Mouse (Mus musculus): ENCODE measurements around the gene Fbxo28. TPM values are rescaled to one million over a fixed set of nuclear protein-coding genes. Genes with fewer than 3 reads are reported as not detected.
A peak's percentile ranks its signal among the peaks of the same experiment; 100 is the strongest.

Gene Fbxo28
- total and polyA plus RNA-seq, 3 experiments: 16.3 to 72.5 (median 17.2) TPM

DNA sequence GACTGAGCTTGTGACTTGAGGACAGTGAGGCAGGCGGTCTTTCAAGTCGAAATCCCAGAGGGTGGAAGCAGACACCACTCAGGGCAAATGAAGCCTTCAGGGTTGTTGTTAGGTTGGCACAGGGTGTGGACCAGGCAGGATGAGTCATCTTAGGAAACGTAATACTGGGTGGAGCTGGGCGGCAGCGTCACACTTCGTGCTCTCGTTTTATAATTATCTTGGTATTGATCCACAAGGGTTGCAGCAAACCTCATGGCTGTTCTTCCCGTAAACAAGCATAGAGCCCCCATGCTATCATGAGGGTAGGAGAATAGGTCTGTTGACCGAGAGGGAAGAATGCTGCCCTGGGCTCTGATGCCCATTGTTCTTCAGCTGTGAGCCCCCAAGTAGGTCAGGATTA lies 41.7 kb upstream of the Fbxo28 start:
- DNase-seq (ENCODE audit: low read depth, low spot score): peak; percentile 20
- Histone ChIP-seq H3K9ac (ENCODE audit: control insufficient read depth, low read depth, low read length, poor library complexity, severe bottlenecking) (no peak overlapping the region), H3K4me3 (ENCODE audit: control insufficient read depth in 1 of 2, insufficient read depth in 1 of 2, low read depth in 2 of 2, low read length in 2 of 2) (no peak overlapping the region), H3K4me1 (ENCODE audit: control insufficient read depth in 1 of 2, insufficient read depth in 2 of 2, low read length in 2 of 2) (peaks cover 2 to 6% of the 10 kb centered on the region in 2 experiments; a peak in 2 of 4 replicates), H3K27me3 (ENCODE audit: control insufficient read depth in 1 of 2, insufficient read depth in 2 of 2, low read length in 2 of 2) (peaks cover 0 to 2% of the 10 kb centered on the region in 2 experiments; a peak in 2 of 4 replicates), H3K79me2 (ENCODE audit: control insufficient read depth, insufficient read depth, low read length, poor library complexity) (no peaks in the 10 kb centered on the region), H3K9me3 (replicated peaks; ENCODE audit: insufficient read depth, low read length) (no peaks in the 10 kb centered on the region), H3K27ac (ENCODE audit: control insufficient read depth, low read depth, low read length) (no peak overlapping the region), H3K36me3 (ENCODE audit: control insufficient read depth in 1 of 2, insufficient read depth in 2 of 2, low read length in 2 of 2) (peaks cover 0 to 1% of the 10 kb centered on the region in 2 experiments; a peak in 1 of 4 replicates)
- no peak for TF ChIP-seq UBTF (IDR thresholded peaks at IDR 0.05; ENCODE audit: borderline replicate concordance, insufficient read depth, low read depth, low read length)
- TF ChIP-seq MYB (IDR thresholded peaks at IDR 0.05; ENCODE audit: low read depth, low read length): no peak
- TF ChIP-seq GATA1 (IDR thresholded peaks at IDR 0.05; ENCODE audit: low read depth, low read length): no peak

DNA sequence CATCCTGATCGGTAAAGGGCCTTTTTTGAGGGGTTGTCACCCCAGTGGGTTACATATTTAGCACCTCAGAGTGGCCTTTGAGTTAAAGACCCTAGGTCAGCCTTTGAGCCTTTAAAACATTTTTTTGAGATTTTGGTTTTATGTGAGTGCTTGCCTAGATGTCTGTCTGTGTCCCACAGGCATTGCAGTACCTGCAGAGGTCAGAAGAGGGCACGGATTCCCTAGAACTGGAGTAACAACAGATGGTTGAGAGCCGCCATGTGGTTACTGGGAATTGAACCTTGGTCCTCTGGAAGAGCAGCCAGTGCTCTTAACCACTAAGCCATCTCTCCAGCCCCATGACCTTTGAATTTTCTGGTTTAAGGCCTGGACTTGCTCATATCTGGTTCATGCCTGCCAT lies 39.9 kb upstream of the Fbxo28 start:
- no peaks in the 10 kb centered on the region for H3K79me2 ChIP-seq (ENCODE audit: control insufficient read depth, insufficient read depth, low read length, poor library complexity)
- no peaks in the 10 kb centered on the region; a peak in 1 of 4 replicates for H3K27me3 ChIP-seq (ENCODE audit: control insufficient read depth in 1 of 2, insufficient read depth in 2 of 2, low read length in 2 of 2)
- peak; percentile 43 for DNase-seq (ENCODE audit: low read depth, low spot score)
- H3K36me3 ChIP-seq (ENCODE audit: control insufficient read depth in 1 of 2, insufficient read depth in 2 of 2, low read length in 2 of 2): peaks cover 0 to 2% of the 10 kb centered on the region in 2 experiments; a peak in 1 of 4 replicates
- no peaks in the 10 kb centered on the region for H3K9me3 ChIP-seq (replicated peaks; ENCODE audit: insufficient read depth, low read length)
- H3K27ac ChIP-seq (ENCODE audit: control insufficient read depth, low read depth, low read length): no peak overlapping the region
- no peak overlapping the region for H3K4me3 ChIP-seq (ENCODE audit: control insufficient read depth in 1 of 2, insufficient read depth in 1 of 2, low read depth in 2 of 2, low read length in 2 of 2)
- TF ChIP-seq GATA1 (IDR thresholded peaks at IDR 0.05; ENCODE audit: low read depth, low read length) (no peak), TBP (IDR thresholded peaks at IDR 0.05; ENCODE audit: low read depth, low read length) (no peak), MAFK (IDR thresholded peaks at IDR 0.05; ENCODE audit: borderline replicate concordance, low read depth, low read length) (no peak), MYC (IDR thresholded peaks at IDR 0.05; ENCODE audit: low read depth, low read length) (no peak), ZMIZ1 (IDR thresholded peaks at IDR 0.05; ENCODE audit: low read depth, low read length) (no peak), ZNF384 (IDR thresholded peaks at IDR 0.05; ENCODE audit: low read depth, low read length) (no peak), MYB (IDR thresholded peaks at IDR 0.05; ENCODE audit: low read depth, low read length) (no peak), ELF1 (IDR thresholded peaks at IDR 0.05; ENCODE audit: low read depth, low read length) (no peak), ZC3H11A (IDR thresholded peaks at IDR 0.05; ENCODE audit: low read depth, low read length) (0 out of 2 replicates have a peak, but pooled peaks have one; percentile 11), RCOR1 (IDR thresholded peaks at IDR 0.05; ENCODE audit: low read depth, low read length) (no peak), CTCF (IDR thresholded peaks at IDR 0.05 in 2 of 3, conservative IDR thresholded peaks at IDR 0.05 in 1 of 3; ENCODE audit: control insufficient read depth in 1 of 3, insufficient read depth in 1 of 3, low read depth in 2 of 3, low read length in 3 of 3, poor library complexity in 1 of 3, severe bottlenecking in 1 of 3) (peak; percentile 18 to 51 (median 40); a peak in 4 of 6 replicates), USF2 (IDR thresholded peaks at IDR 0.05; ENCODE audit: borderline replicate concordance in 1 of 2, insufficient read depth in 1 of 2, low read depth in 1 of 2, low read length in 2 of 2) (no peak), POLR2A (IDR thresholded peaks at IDR 0.05; ENCODE audit: control insufficient read depth in 1 of 2, insufficient read depth in 1 of 2, low read depth in 1 of 2, low read length in 2 of 2, poor library complexity in 1 of 2) (no peak), KAT2A (conservative IDR thresholded peaks at IDR 0.05; ENCODE audit: low read depth, low read length) (no peak), ZKSCAN1 (IDR thresholded peaks at IDR 0.05; ENCODE audit: low read depth, low read length) (no peak), CHD1 (IDR thresholded peaks at IDR 0.05; ENCODE audit: low read depth, low read length) (no peak), MEF2A (IDR thresholded peaks at IDR 0.05; ENCODE audit: extremely low read depth, insufficient replicate concordance, low read depth, low read length, poor library complexity, severe bottlenecking) (no peak), GABPA (IDR thresholded peaks at IDR 0.05; ENCODE audit: low read depth, low read length) (no peak), UBTF (IDR thresholded peaks at IDR 0.05; ENCODE audit: borderline replicate concordance, insufficient read depth, low read depth, low read length) (no peak), SMC3 (IDR thresholded peaks at IDR 0.05; ENCODE audit: low read depth, low read length) (peak; percentile 47), POLR2AphosphoS2 (IDR thresholded peaks at IDR 0.05; ENCODE audit: low read length) (no peak), NRF1 (IDR thresholded peaks at IDR 0.05; ENCODE audit: insufficient read depth, low read depth, low read length, poor library complexity, severe bottlenecking) (no peak), RAD21 (IDR thresholded peaks at IDR 0.05; ENCODE audit: low read depth, low read length) (peak; percentile 38), POLR2AphosphoS5 (IDR thresholded peaks at IDR 0.05; ENCODE audit: borderline replicate concordance, low read depth, low read length) (no peak), E2F4 (IDR thresholded peaks at IDR 0.05; ENCODE audit: borderline replicate concordance, low read depth, low read length) (no peak), EP300 (IDR thresholded peaks at IDR 0.05; ENCODE audit: low read depth in 1 of 2, low read length in 2 of 2) (no peak), BHLHE40 (IDR thresholded peaks at IDR 0.05; ENCODE audit: borderline replicate concordance, low read depth, low read length) (no peak), TCF12 (IDR thresholded peaks at IDR 0.05; ENCODE audit: low read depth, low read length) (no peak)
- peaks cover 2 to 7% of the 10 kb centered on the region in 2 experiments; a peak in 2 of 4 replicates for H3K4me1 ChIP-seq (ENCODE audit: control insufficient read depth in 1 of 2, insufficient read depth in 2 of 2, low read length in 2 of 2)
- no peak overlapping the region for H3K9ac ChIP-seq (ENCODE audit: control insufficient read depth, low read depth, low read length, poor library complexity, severe bottlenecking)

Data from MEL (cell line).